Mouse (Mus musculus): ENCODE measurements around the gene Ypel3.

DNA sequence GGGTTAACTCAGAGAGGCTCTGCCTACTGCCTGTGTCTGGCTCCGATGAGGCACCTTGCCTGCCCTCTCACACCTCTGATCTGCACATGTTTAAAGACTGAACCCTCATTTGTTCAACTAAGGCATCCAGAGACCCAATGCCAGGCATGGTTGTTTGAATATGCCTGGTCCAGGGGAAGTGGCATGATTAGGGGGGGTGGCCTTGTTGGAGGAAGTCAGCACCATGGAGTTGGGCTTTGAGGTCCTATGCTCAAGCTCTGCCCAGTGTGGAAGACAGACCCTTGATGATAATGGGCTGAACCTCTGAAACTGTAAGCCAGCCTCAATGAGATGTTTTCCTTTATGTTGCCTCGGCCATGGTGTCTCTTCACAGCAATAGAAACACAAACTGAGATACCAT lies 3.4 kb upstream of the Ypel3 start:
- no peak for TF ChIP-seq CTCF (IDR thresholded peaks at IDR 0.05; ENCODE audit: low read depth)
- TF ChIP-seq EP300 (IDR thresholded peaks at IDR 0.05; ENCODE audit: low read depth) = no peak
